Mouse (Mus musculus): ENCODE data around the gene Zbed4. TPM values are rescaled to one million over a fixed set of nuclear protein-coding genes. Genes with fewer than 3 reads are reported as not detected.
"Not testable (repeated sequence)": the region's sequence is repeated elsewhere in the genome, so short reads cannot be mapped to it uniquely, and the experiment has no call there.

Zbed4 gene
- polyA plus RNA-seq, 1 experiment from 2014 or later, result 13.4 TPM

- 66% methylated on average over 6 of the region's 6 CpGs for WGBS
- ATAC-seq (ENCODE audit: insufficient number of reproducible peaks, insufficient read depth, low FRiP score, low read depth), result no peak
- no peak overlapping the region for H3K27ac ChIP-seq (replicated peaks in 1 of 2; ENCODE audit: control insufficient read depth in 1 of 2, insufficient read depth in 1 of 2, low read depth in 2 of 2, low read length in 2 of 2)
- no peaks in the 10 kb centered on the region for H3K9me3 ChIP-seq (ENCODE audit: control insufficient read depth, low read length)
- no peaks in the 10 kb centered on the region for H3K36me3 ChIP-seq (ENCODE audit: control insufficient read depth, insufficient read depth, low read length)
- H3K9ac ChIP-seq (ENCODE audit: low read length), result no peak overlapping the region
- no peaks in the 10 kb centered on the region for H3K27me3 ChIP-seq (ENCODE audit: control insufficient read depth, insufficient read depth, low read length)
- H3K4me1 ChIP-seq (ENCODE audit: control insufficient read depth in 2 of 2, insufficient read depth in 2 of 2, low read length in 2 of 2), result no peaks in the 10 kb centered on the region
- no peak overlapping the region for H3K4me2 ChIP-seq (ENCODE audit: low read length)
- no peak overlapping the region for H3K4me3 ChIP-seq (ENCODE audit: control insufficient read depth in 1 of 2, insufficient read depth in 1 of 2, low read depth in 1 of 2, low read length in 2 of 2)
Observed at GRCm38 (mm10) chr15:88741366-88741765, 10.1 kb upstream of the Zbed4 start.

GRCm38 (mm10) chr15:88743371-88743770, 8.1 kb upstream of the Zbed4 start:
- not testable (repeated sequence) for H3K36me3 ChIP-seq (ENCODE audit: control insufficient read depth, insufficient read depth, low read length); ATAC-seq (ENCODE audit: insufficient number of reproducible peaks, insufficient read depth, low FRiP score, low read depth); H3K9me3 ChIP-seq (ENCODE audit: control insufficient read depth, low read length); H3K4me2 ChIP-seq (ENCODE audit: low read length); H3K27me3 ChIP-seq (ENCODE audit: control insufficient read depth, insufficient read depth, low read length); H3K9ac ChIP-seq (ENCODE audit: low read length); H3K4me1 ChIP-seq (ENCODE audit: control insufficient read depth in 2 of 2, insufficient read depth in 2 of 2, low read length in 2 of 2); H3K4me3 ChIP-seq (ENCODE audit: control insufficient read depth in 1 of 2, insufficient read depth in 1 of 2, low read depth in 1 of 2, low read length in 2 of 2); H3K27ac ChIP-seq (replicated peaks in 1 of 2; ENCODE audit: control insufficient read depth in 1 of 2, insufficient read depth in 1 of 2, low read depth in 2 of 2, low read length in 2 of 2)
- WGBS, result 81% methylated on average over 5 of the region's 5 CpGs

GRCm38 (mm10) chr15:88745347-88745746, 6.1 kb upstream of the Zbed4 start:
- Histone ChIP-seq H3K27ac (replicated peaks in 1 of 2; ENCODE audit: control insufficient read depth in 1 of 2, insufficient read depth in 1 of 2, low read depth in 2 of 2, low read length in 2 of 2) (no peak overlapping the region), H3K9me3 (ENCODE audit: control insufficient read depth, low read length) (no peaks in the 10 kb centered on the region), H3K4me1 (ENCODE audit: control insufficient read depth in 2 of 2, insufficient read depth in 2 of 2, low read length in 2 of 2) (0 out of 4 replicates have a peak, but pooled peaks cover 0 to 1% of the 10 kb centered on the region in 2 experiments), H3K4me2 (ENCODE audit: low read length) (no peak overlapping the region), H3K27me3 (ENCODE audit: control insufficient read depth, insufficient read depth, low read length) (no peaks in the 10 kb centered on the region), H3K9ac (ENCODE audit: low read length) (no peak overlapping the region), H3K36me3 (ENCODE audit: control insufficient read depth, insufficient read depth, low read length) (no peaks in the 10 kb centered on the region), H3K4me3 (ENCODE audit: control insufficient read depth in 1 of 2, insufficient read depth in 1 of 2, low read depth in 1 of 2, low read length in 2 of 2) (no peak overlapping the region)
- 78% methylated on average over 3 of the region's 3 CpGs for WGBS
- no peak for ATAC-seq (ENCODE audit: insufficient number of reproducible peaks, insufficient read depth, low FRiP score, low read depth)

GRCm38 (mm10) chr15:88745926-88746325, 5.5 kb upstream of the Zbed4 start:
- no peak overlapping the region for H3K9ac ChIP-seq (ENCODE audit: low read length)
- WGBS, result 29% methylated on average over 3 of the region's 3 CpGs

GRCm38 (mm10) chr15:88749617-88750016, 1.8 kb upstream of the Zbed4 start:
- not testable (repeated sequence) for H3K9ac ChIP-seq (ENCODE audit: low read length); ATAC-seq (ENCODE audit: insufficient number of reproducible peaks, insufficient read depth, low FRiP score, low read depth); H3K4me3 ChIP-seq (ENCODE audit: control insufficient read depth in 1 of 2, insufficient read depth in 1 of 2, low read depth in 1 of 2, low read length in 2 of 2); H3K27ac ChIP-seq (replicated peaks in 1 of 2; ENCODE audit: control insufficient read depth in 1 of 2, insufficient read depth in 1 of 2, low read depth in 2 of 2, low read length in 2 of 2); H3K9me3 ChIP-seq (ENCODE audit: control insufficient read depth, low read length); H3K36me3 ChIP-seq (ENCODE audit: control insufficient read depth, insufficient read depth, low read length); H3K27me3 ChIP-seq (ENCODE audit: control insufficient read depth, insufficient read depth, low read length); H3K4me2 ChIP-seq (ENCODE audit: low read length)
- H3K4me1 ChIP-seq (ENCODE audit: control insufficient read depth in 2 of 2, insufficient read depth in 2 of 2, low read length in 2 of 2), result peaks cover 5 to 20% of the 10 kb centered on the region in 2 experiments
- 89% methylated on average over 8 of the region's 8 CpGs for WGBS

More at GRCm38 (mm10) chr15:88745926-88746325, 5.5 kb upstream of the Zbed4 start:
- no peak for ATAC-seq (ENCODE audit: insufficient number of reproducible peaks, insufficient read depth, low FRiP score, low read depth)
- Histone ChIP-seq H3K4me3 (ENCODE audit: control insufficient read depth in 1 of 2, insufficient read depth in 1 of 2, low read depth in 1 of 2, low read length in 2 of 2) (no peak overlapping the region), H3K36me3 (ENCODE audit: control insufficient read depth, insufficient read depth, low read length) (no peaks in the 10 kb centered on the region), H3K4me1 (ENCODE audit: control insufficient read depth in 2 of 2, insufficient read depth in 2 of 2, low read length in 2 of 2) (peaks cover 5 to 7% of the 10 kb centered on the region in 2 experiments; a peak in 3 of 4 replicates), H3K9me3 (ENCODE audit: control insufficient read depth, low read length) (no peaks in the 10 kb centered on the region), H3K27me3 (ENCODE audit: control insufficient read depth, insufficient read depth, low read length) (no peaks in the 10 kb centered on the region), H3K27ac (replicated peaks in 1 of 2; ENCODE audit: control insufficient read depth in 1 of 2, insufficient read depth in 1 of 2, low read depth in 2 of 2, low read length in 2 of 2) (no peak overlapping the region), H3K4me2 (ENCODE audit: low read length) (no peak overlapping the region)

GRCm38 (mm10) chr15:88750032-88750431, 1.4 kb upstream of the Zbed4 start:
- ATAC-seq (ENCODE audit: insufficient number of reproducible peaks, insufficient read depth, low FRiP score, low read depth), result no peak
- H3K9me3 ChIP-seq (ENCODE audit: control insufficient read depth, low read length), result no peaks in the 10 kb centered on the region
- H3K4me1 ChIP-seq (ENCODE audit: control insufficient read depth in 2 of 2, insufficient read depth in 2 of 2, low read length in 2 of 2), result peaks cover 5 to 20% of the 10 kb centered on the region in 2 experiments
- no peak overlapping the region for H3K4me3 ChIP-seq (ENCODE audit: control insufficient read depth in 1 of 2, insufficient read depth in 1 of 2, low read depth in 1 of 2, low read length in 2 of 2)
- H3K4me2 ChIP-seq (ENCODE audit: low read length), result no peak overlapping the region
- 0 out of 2 replicates have a peak, but pooled peaks cover 4% of the 10 kb centered on the region for H3K36me3 ChIP-seq (ENCODE audit: control insufficient read depth, insufficient read depth, low read length)
- no peaks in the 10 kb centered on the region for H3K27me3 ChIP-seq (ENCODE audit: control insufficient read depth, insufficient read depth, low read length)
- 89% methylated on average over 10 of the region's 10 CpGs for WGBS
- H3K27ac ChIP-seq (replicated peaks in 1 of 2; ENCODE audit: control insufficient read depth in 1 of 2, insufficient read depth in 1 of 2, low read depth in 2 of 2, low read length in 2 of 2), result no peak overlapping the region
- H3K9ac ChIP-seq (ENCODE audit: low read length), result no peak overlapping the region

GRCm38 (mm10) chr15:88750677-88751563, 540 bp upstream of the Zbed4 start:
- no peaks in the 10 kb centered on the region for H3K9me3 ChIP-seq (ENCODE audit: control insufficient read depth, low read length)
- H3K27ac ChIP-seq (replicated peaks in 1 of 2; ENCODE audit: control insufficient read depth in 1 of 2, insufficient read depth in 1 of 2, low read depth in 2 of 2, low read length in 2 of 2), result peak overlapping the region; percentile 92 to 98
- H3K4me2 ChIP-seq (ENCODE audit: low read length), result peak overlapping the region; percentile 82
- 7% methylated on average over 54 of the region's 54 CpGs for WGBS
- no peaks in the 10 kb centered on the region for H3K27me3 ChIP-seq (ENCODE audit: control insufficient read depth, insufficient read depth, low read length)
- H3K4me3 ChIP-seq (ENCODE audit: control insufficient read depth in 1 of 2, insufficient read depth in 1 of 2, low read depth in 1 of 2, low read length in 2 of 2), result peak overlapping the region; percentile 76 to 94
- 0 out of 2 replicates have a peak, but pooled peaks cover 7% of the 10 kb centered on the region for H3K36me3 ChIP-seq (ENCODE audit: control insufficient read depth, insufficient read depth, low read length)
- peak overlapping the region; percentile 82 for H3K9ac ChIP-seq (ENCODE audit: low read length)
- H3K4me1 ChIP-seq (ENCODE audit: control insufficient read depth in 2 of 2, insufficient read depth in 2 of 2, low read length in 2 of 2), result peaks cover 5 to 20% of the 10 kb centered on the region in 2 experiments
- ATAC-seq (ENCODE audit: insufficient number of reproducible peaks, insufficient read depth, low FRiP score, low read depth), result peak; percentile 98
